Mouse (Mus musculus) forebrain, embryonic 12.5 days (tissue): Measurements from ENCODE around the gene Olfr477. TPM values are rescaled to one million over a fixed set of nuclear protein-coding genes. Genes with fewer than 3 reads are reported as not detected.
"Not testable (repeated sequence)": the region's sequence is repeated elsewhere in the genome, so short reads cannot be mapped to it uniquely, and the experiment has no call there.

ENCODE experiments used
- ATAC-seq: fragments of 200-750 bp; cut with Nextera tagmentation; 2 replicates; pipeline ENCODE4 v1.8.0; 2017; ENCODE audit warnings: moderate TSS enrichment; ENCODE audit not compliant: low FRiP score
- H3K27ac ChIP-seq: fragments of 300-500 bp; sonication (generic); 2 replicates; pipeline ENCODE4 v1.5.1; 2016; ENCODE audit warnings: mild to moderate bottlenecking
- H3K27me3 ChIP-seq: fragments of 300-500 bp; sonication (generic); 2 replicates; pipeline ENCODE4 v1.6.1; 2016; ENCODE audit warnings: mild to moderate bottlenecking
- H3K36me3 ChIP-seq: fragments of 300-500 bp; sonication (generic); replicated peaks from 2 replicates; pipeline ENCODE4 v1.6.1; 2016; ENCODE audit warnings: mild to moderate bottlenecking
- H3K4me1 ChIP-seq: fragments of 300-500 bp; sonication (generic); 2 replicates; pipeline ENCODE4 v1.6.1; 2016
- H3K4me2 ChIP-seq: fragments of 300-500 bp; sonication (generic); 2 replicates; pipeline ENCODE4 v1.6.1; 2016; ENCODE audit warnings: mild to moderate bottlenecking, moderate library complexity
- H3K4me3 ChIP-seq: fragments of 300-500 bp; sonication (generic); replicated peaks from 2 replicates; pipeline ENCODE4 v1.5.1; 2016; ENCODE audit warnings: mild to moderate bottlenecking
- H3K9ac ChIP-seq: fragments of 300-500 bp; sonication (generic); 2 replicates; pipeline ENCODE4 v1.6.1; 2016; ENCODE audit warnings: mild to moderate bottlenecking
- H3K9me3 ChIP-seq: fragments of 300-500 bp; sonication (generic); 2 replicates; pipeline ENCODE4 v1.6.1; 2016
- WGBS: fragments of 180-500 bp; shearing (Covaris S2); methylation state at CpG from one replicate; pipeline ENCODE4 v1.1.7; 2016; 5-methylcytosine and 5-hydroxymethylcytosine counted together
- polyA plus RNA-seq: library from polyadenylated mRNA; unstranded; fragments of >200 nt; fragmentation: Nextera tagmentation; extraction: Ambion mirVana; gene quantifications from 2 replicates; pipeline ENCODE4 v1.2.1, GENCODE M21; 2016

The Olfr477 gene
- polyA plus RNA-seq: not detected in 2 replicates

DNA sequence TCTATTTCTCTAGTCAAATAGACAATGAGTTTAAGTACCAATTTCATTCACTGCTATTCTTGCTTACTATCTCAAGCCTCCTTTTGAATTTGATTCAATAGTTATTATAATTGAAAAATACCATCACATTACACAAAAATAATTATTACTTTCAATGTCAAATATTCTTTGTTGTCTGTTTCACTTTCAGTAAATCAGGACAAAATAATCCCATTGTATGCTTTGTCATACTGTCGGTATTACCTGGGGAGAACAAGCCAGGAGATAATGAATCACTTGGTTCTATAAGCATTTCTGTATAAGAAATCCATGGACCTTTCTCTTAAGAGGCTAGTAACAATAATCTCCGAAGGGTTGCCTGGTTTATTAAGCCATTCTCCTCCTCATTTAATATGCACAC lies at the start of gene Olfr477:
Gene Olfr477 (plus strand): TSS at position 301 of the 400 bp plus-strand sequence.
- no peak for ATAC-seq
- 78% methylated on average over 2 of the region's 2 CpGs for WGBS

DNA sequence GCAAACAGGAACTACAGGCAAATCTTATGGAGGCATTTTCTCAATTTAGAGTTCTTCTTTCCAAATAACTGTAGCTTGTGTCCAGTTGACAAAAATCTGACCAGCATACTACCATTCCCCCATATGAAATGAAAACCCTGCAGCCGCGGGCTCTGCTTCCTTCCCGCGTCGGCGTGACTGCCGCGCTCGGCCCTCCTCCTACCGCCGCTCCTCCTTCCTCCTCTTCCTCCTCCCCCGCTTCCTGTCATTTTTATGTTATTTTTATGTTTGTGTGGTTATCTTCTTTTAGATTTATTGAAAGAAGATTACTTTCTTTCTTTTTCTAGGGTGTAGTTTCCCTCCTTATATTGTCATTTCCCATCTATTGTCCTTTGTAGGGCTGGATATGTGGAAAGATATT lies 34.0 kb upstream of the Olfr477 start:
- H3K27ac ChIP-seq, H3K9ac ChIP-seq, H3K4me2 ChIP-seq, H3K4me1 ChIP-seq, ATAC-seq, H3K4me3 ChIP-seq, H3K27me3 ChIP-seq, H3K9me3 ChIP-seq, H3K36me3 ChIP-seq: not testable (repeated sequence)
- WGBS: 97% methylated on average over 12 of the region's 12 CpGs

More for the DNA sequence above, at the start of gene Olfr477:
- H3K9ac ChIP-seq: no peak within 1 kb of the TSS
- no peak within 1 kb of the TSS for H3K4me3 ChIP-seq
- H3K36me3 ChIP-seq: no peaks in the 10 kb centered on the region
- no peaks in the 10 kb centered on the region for H3K27me3 ChIP-seq
- H3K27ac ChIP-seq: no peak within 1 kb of the TSS
- no peaks in the 10 kb centered on the region for H3K4me1 ChIP-seq
- H3K4me2 ChIP-seq: no peak within 1 kb of the TSS
- no peaks in the 10 kb centered on the region for H3K9me3 ChIP-seq

DNA sequence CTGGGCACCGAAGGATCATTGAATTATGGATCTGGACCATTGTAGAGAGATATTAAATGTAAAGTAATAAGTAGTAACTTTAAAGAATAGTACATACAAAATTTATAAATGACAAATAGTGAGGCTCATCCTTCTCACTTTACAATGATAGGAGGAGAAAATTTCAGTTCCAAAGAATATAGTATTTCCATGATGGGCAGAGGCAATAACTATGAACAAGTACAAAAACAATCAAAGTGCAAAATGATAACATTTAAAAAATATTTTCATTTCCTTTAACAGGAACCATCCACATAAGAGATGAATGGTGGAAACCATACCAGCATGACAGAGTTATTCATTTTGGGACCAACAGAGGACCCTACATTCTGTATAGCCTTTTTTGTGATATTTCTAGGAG lies 32.1 kb upstream of the Olfr477 start, which contains the start of gene Olfr474:
Gene Olfr474 (plus strand): TSS at position 301 of the 400 bp plus-strand sequence.
- Histone ChIP-seq H3K9ac (no peak within 1 kb of the TSS), H3K36me3 (no peaks in the 10 kb centered on the region), H3K4me3 (no peak within 1 kb of the TSS), H3K9me3 (no peaks in the 10 kb centered on the region), H3K27me3 (no peaks in the 10 kb centered on the region), H3K4me2 (no peak within 1 kb of the TSS), H3K4me1 (no peaks in the 10 kb centered on the region), H3K27ac (no peak within 1 kb of the TSS)
- WGBS: 94% methylated on average over 1 of the region's 1 CpGs
- ATAC-seq: no peak

DNA sequence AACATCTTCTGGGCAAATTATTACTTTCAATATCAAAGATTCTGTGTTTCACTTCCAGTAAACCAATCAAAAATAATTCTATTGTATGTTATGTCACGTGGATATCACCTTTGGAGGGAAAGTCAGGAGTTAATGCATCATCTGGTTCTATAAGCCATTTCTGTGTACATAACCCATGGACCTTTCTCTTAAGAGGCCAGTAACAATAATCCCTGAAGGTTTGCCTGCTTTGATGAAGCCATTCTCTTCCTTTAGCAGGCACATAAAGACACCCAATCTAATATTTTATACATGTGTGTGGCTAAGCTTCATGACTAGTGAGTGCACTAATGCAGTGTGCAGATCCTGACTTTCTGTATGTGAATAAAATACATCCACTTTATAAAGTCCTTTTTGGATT lies 22.0 kb upstream of the Olfr477 start, which contains the start of gene Olfr476:
Gene Olfr476 (plus strand): TSS at position 301 of the 400 bp plus-strand sequence.
- Histone ChIP-seq H3K27ac (no peak within 1 kb of the TSS), H3K27me3 (no peaks in the 10 kb centered on the region), H3K4me3 (no peak within 1 kb of the TSS), H3K36me3 (no peaks in the 10 kb centered on the region), H3K4me2 (no peak within 1 kb of the TSS), H3K9ac (no peak within 1 kb of the TSS), H3K9me3 (no peaks in the 10 kb centered on the region), H3K4me1 (no peaks in the 10 kb centered on the region)
- 67% methylated on average over 1 of the region's 1 CpGs for WGBS
- no peak for ATAC-seq

DNA sequence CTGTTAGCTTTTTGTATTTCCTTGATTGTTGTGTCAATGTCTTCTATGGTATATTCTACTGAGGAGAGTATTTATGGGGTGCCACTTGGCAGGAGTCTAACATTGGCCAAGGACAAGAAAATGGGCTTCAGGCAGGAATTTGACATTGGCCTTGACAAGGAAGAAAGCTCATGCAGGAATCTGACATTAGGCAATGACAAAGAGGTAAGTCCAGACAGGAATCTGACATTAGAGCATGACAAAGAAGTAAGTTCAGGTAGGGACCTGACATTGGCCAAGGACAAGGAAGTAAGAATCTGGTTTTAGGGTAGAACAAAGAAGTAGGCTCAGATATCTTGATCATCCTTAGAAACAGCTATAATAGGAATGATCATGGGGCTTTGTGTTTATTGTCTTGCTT lies 27.8 kb downstream of the Olfr477 start:
- H3K4me2 ChIP-seq, H3K4me3 ChIP-seq, H3K27me3 ChIP-seq, H3K27ac ChIP-seq, H3K36me3 ChIP-seq, H3K9me3 ChIP-seq, H3K9ac ChIP-seq, ATAC-seq, H3K4me1 ChIP-seq: not testable (repeated sequence)

DNA sequence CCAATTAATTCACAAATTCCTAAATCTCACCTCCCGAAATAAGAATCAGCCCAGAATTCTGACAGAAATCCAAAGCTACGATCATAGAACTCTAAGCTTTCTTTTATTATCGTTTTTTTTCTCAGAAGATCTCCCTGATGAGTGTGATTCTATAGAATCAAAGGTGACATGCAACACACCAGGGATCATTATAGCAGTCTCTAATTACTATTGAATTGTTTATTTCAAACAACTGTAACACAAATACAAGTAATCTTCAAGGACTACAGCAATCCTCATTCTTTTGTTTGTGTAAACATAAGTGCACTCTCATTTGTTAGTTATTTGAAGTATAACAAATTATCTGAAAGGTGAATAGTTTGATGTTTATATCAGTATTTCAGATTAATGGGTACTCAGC lies 47.4 kb downstream of the Olfr477 start, which contains the start of gene Olfr478:
Gene Olfr478 (minus strand): TSS at position 101 of the 400 bp plus-strand sequence.
- Histone ChIP-seq H3K4me2 (no peak within 1 kb of the TSS), H3K9me3 (0 out of 2 replicates have a peak, but pooled peaks cover 4% of the 10 kb centered on the region), H3K4me3 (no peak within 1 kb of the TSS), H3K36me3 (no peaks in the 10 kb centered on the region), H3K27me3 (no peaks in the 10 kb centered on the region), H3K9ac (no peak within 1 kb of the TSS), H3K27ac (no peak within 1 kb of the TSS), H3K4me1 (no peaks in the 10 kb centered on the region)
- ATAC-seq: no peak
- 85% methylated on average over 3 of the region's 3 CpGs for WGBS

Other genes with a start within 250 kb of the Olfr477 start
- 0.17 TPM in 1 of 2 replicates, not detected in the other for gene Cyb5r2, start 228.7 kb upstream of the Olfr477 start, polyA plus RNA-seq
- gene Ovch2, start 185.5 kb upstream of the Olfr477 start, polyA plus RNA-seq: not detected in 2 replicates
- gene Olfr467, start 174.4 kb upstream of the Olfr477 start, polyA plus RNA-seq: not detected in 2 replicates
- not detected in 2 replicates for gene Olfr469, start 161.2 kb upstream of the Olfr477 start, polyA plus RNA-seq
- gene Olfr470, start 139.2 kb upstream of the Olfr477 start, polyA plus RNA-seq: not detected in 2 replicates
- not detected in 2 replicates for gene Olfr472, start 88.8 kb upstream of the Olfr477 start, polyA plus RNA-seq
- not detected in 2 replicates for gene Olfr473, start 56.2 kb upstream of the Olfr477 start, polyA plus RNA-seq
- not detected in 2 replicates for gene Olfr474, start 32.0 kb upstream of the Olfr477 start, polyA plus RNA-seq
- gene Olfr476, start 21.9 kb upstream of the Olfr477 start, polyA plus RNA-seq: not detected in 2 replicates
- gene Olfr478, start 47.3 kb downstream of the Olfr477 start, polyA plus RNA-seq: not detected in 2 replicates
- not detected in 2 replicates for gene Olfr479, start 64.0 kb downstream of the Olfr477 start, polyA plus RNA-seq
- not detected in 2 replicates for gene Olfr480, start 80.7 kb downstream of the Olfr477 start, polyA plus RNA-seq
- not detected in 2 replicates for gene Olfr481, start 93.2 kb downstream of the Olfr477 start, polyA plus RNA-seq
- 0.10 TPM in 1 of 2 replicates, not detected in the other for gene Olfr482, start 110.9 kb downstream of the Olfr477 start, polyA plus RNA-seq
- not detected in 2 replicates for gene Olfr483, start 114.2 kb downstream of the Olfr477 start, polyA plus RNA-seq
- gene Olfr484, start 140.8 kb downstream of the Olfr477 start, polyA plus RNA-seq: not detected in 2 replicates
- gene Olfr485, start 173.2 kb downstream of the Olfr477 start, polyA plus RNA-seq: not detected in 2 replicates
- not detected in 2 replicates for gene Olfr486, start 186.0 kb downstream of the Olfr477 start, polyA plus RNA-seq
- not detected in 2 replicates for gene Olfr487, start 227.9 kb downstream of the Olfr477 start, polyA plus RNA-seq